Mouse (Mus musculus): ENCODE measurements around the gene Cbl. TPM values are rescaled to one million over a fixed set of nuclear protein-coding genes. Genes with fewer than 3 reads are reported as not detected.

Gene Cbl
- polyA plus RNA-seq, 1 experiment from 2014 or later: 23.9 TPM

DNA sequence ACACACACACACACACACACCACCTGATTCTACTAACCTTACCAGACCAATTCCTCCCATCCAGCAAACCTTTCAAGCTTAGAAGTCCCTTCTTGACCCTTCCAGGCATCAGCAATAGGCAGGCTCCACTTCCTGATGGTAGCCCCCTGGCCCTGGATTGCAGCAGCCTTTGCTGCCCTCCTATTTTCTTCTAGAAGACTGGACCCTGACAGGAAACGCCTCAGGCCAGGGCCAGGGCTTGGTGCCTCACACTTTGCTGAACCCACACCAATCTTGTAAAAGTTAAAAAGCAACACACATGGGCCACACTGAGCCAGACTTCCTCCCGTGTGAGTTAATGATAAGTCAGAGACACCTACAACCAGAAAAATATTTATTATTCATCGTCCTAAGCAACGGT, 3.3 kb upstream of the Cbl start:
- WGBS: 74% methylated on average over 4 of the region's 4 CpGs
- H3K36me3 ChIP-seq: no peaks in the 10 kb centered on the region
- no peak overlapping the region for H3K27ac ChIP-seq
- no peaks in the 10 kb centered on the region for H3K27me3 ChIP-seq (ENCODE audit: low read depth, poor library complexity, severe bottlenecking)
- H3K4me1 ChIP-seq: peaks cover 24% of the 10 kb centered on the region
- no peak for DNase-seq (ENCODE audit: low spot score)
- no peaks in the 10 kb centered on the region for H3K9me3 ChIP-seq (replicated peaks)
- H3K4me3 ChIP-seq: no peak overlapping the region

DNA sequence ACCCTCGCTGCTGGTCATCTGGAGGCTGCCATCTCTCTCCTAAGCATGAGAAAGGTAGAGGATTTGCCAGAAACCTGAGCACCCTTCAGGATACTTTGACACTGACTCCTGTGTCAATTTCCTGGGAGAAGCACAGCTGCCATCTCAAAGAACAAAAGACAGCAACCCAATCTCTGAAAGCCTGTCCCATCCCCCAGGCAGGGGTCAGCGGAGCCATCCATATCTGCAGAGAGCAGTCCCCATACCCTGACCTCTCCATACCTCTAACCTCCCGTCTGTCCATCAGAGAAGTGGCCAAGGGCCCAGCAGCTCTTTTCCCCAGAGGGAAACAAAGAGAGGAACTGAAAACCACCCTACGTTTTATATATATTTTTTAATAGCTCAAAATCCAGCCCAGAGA, 2.8 kb upstream of the Cbl start:
- H3K4me3 ChIP-seq: no peak overlapping the region
- no peaks in the 10 kb centered on the region for H3K27me3 ChIP-seq (ENCODE audit: low read depth, poor library complexity, severe bottlenecking)
- 68% methylated on average over 4 of the region's 4 CpGs for WGBS
- H3K27ac ChIP-seq: no peak overlapping the region
- DNase-seq (ENCODE audit: low spot score): no peak
- no peaks in the 10 kb centered on the region for H3K36me3 ChIP-seq
- H3K9me3 ChIP-seq (replicated peaks): no peaks in the 10 kb centered on the region
- peaks cover 30% of the 10 kb centered on the region for H3K4me1 ChIP-seq

DNA sequence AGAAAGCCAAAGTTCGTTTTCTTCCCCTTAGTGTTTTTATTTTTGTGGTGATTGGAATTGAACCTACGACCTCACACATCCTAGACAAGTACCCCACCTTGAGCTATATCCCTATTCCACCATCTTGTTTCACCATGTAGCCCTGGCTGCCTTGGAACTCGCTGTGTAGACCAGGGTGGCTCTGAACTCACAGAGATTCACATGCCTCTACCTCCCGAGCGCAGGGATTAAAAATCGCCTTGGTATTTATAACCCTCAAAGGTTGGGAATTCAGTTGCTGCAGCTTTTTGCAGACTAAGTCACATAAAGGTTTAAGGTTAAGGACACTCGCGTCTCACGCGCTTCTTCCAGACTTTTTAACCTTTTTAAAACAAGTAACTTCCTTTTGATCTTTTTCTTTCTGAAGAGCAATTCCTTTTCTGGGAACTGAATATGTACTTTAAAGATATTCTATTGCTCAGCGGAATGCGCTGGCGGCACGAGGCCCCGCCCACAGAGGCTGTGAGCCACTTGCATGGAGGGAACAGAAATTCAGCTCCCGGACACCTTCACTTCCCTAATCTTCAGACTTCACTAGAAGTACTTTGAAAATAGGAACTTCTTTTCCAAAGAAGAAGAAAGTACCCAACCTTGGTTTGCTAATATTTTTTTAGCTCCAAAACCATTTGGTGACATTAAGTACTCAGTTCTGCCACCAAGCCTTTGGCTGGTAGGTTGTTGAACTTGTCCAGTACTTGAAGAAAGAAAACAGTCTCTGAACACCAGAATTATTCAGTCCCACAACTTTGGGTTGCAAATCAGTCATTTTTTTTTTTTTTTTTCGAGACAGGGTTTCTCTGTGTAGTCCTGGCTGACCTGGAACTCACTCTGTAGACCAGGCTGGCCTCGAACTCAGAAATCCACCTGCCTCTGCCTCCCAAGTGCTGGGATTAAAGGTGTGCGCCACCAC, 904 bp upstream of the Cbl start:
- no peak for DNase-seq (ENCODE audit: low spot score)
- Histone ChIP-seq H3K9me3 (replicated peaks) (no peaks in the 10 kb centered on the region), H3K36me3 (0 out of 2 replicates have a peak, but pooled peaks cover 3% of the 10 kb centered on the region), H3K4me1 (peaks cover 30% of the 10 kb centered on the region), H3K27ac (peak overlapping the region; percentile 97), H3K27me3 (ENCODE audit: low read depth, poor library complexity, severe bottlenecking) (no peaks in the 10 kb centered on the region), H3K4me3 (peak overlapping the region; percentile 94)
- WGBS: 27% methylated on average over 19 of the region's 19 CpGs

DNA sequence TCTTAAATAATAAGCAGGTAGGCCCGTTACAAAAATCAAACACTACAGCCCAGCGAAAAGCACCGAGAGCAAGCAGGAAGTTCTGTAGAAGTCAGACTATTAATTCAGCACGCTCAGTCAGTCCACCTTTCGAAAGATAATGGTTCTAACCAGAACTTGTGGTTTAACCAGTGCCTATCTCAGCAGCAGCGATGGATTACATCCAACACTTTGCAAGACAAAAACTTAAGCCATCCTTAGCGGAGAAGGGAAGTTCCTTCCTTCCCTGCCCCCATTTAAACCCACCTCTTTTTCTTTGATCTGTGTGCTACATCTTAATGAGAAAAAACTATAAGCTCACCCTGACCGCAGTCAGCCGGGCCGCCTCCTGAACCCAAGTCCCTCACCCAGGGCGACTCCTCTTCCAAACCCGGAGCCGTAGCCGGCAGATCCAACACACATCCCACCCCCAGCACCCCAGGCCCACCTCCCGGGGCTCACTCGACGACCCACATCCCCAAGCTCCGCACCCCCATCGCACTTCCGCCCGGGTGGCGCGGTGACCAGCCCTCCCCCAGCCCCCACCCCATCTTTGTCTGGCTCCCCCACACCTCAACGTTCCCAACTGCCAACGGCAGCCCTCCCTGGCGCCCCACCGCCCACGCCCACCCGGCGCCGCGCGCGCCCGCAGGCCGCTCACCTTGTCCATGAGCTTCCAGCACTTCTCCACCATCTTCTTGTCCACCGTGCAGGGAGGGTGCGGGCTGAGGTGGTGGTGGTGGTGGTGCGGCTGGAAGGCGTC, 638 bp downstream of the Cbl start:
- Histone ChIP-seq H3K4me1 (peaks cover 30% of the 10 kb centered on the region), H3K27ac (peak overlapping the region; percentile 97), H3K9me3 (replicated peaks) (no peaks in the 10 kb centered on the region), H3K27me3 (ENCODE audit: low read depth, poor library complexity, severe bottlenecking) (no peaks in the 10 kb centered on the region), H3K4me3 (peak overlapping the region; percentile 94), H3K36me3 (peaks cover 9% of the 10 kb centered on the region)
- under 1% methylated on average over 40 of the region's 40 CpGs for WGBS
- DNase-seq (ENCODE audit: low spot score): no peak

DNA sequence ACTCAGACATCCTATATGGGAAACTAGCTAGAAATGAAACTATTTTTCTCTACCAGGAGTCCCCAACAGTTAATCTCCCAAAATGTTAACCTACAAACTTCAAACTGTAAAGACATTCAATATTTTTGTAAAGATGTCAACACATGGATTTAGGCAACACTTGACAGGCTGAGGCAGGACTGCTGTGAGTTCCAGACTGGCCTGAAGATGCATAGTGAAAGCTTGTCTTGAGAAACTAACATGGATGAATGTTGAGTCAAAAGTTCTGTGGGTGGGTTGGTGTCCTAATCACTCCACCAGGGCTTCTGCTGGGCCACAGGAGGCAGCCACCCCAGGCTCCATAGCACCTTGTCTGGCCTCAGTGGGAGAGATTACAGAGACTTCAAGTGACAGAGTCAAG, 2.2 kb downstream of the Cbl start:
- Histone ChIP-seq H3K9me3 (replicated peaks) (no peaks in the 10 kb centered on the region), H3K27ac (no peak overlapping the region), H3K36me3 (peaks cover 19% of the 10 kb centered on the region), H3K4me1 (peaks cover 24% of the 10 kb centered on the region), H3K27me3 (ENCODE audit: low read depth, poor library complexity, severe bottlenecking) (no peaks in the 10 kb centered on the region), H3K4me3 (no peak overlapping the region)
- no peak for DNase-seq (ENCODE audit: low spot score)

DNA sequence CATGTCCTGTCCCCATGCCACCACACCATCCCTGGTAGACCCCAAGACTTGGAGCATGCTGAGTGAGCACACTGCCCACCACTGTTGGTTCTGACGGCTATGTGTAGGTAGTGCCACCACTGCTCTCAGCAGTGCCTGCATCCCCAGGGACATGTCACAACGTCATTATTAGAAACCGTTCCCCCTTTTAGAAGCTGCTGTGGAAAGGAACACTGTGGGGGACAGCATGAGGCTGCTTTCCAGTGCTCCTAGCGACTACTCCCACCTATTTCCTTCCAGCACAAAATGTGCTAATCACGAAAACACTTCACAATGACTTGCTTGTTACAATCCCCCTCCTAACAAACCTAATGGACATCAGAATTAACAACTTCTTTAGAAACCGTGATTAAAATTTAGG, 7.9 kb downstream of the Cbl start:
- no peak overlapping the region for H3K27ac ChIP-seq
- peaks cover 43% of the 10 kb centered on the region for H3K36me3 ChIP-seq
- WGBS: 94% methylated on average over 6 of the region's 6 CpGs
- no peaks in the 10 kb centered on the region for H3K9me3 ChIP-seq (replicated peaks)
- no peaks in the 10 kb centered on the region for H3K27me3 ChIP-seq (ENCODE audit: low read depth, poor library complexity, severe bottlenecking)
- H3K4me3 ChIP-seq: no peak overlapping the region
- H3K4me1 ChIP-seq: no peaks in the 10 kb centered on the region
- DNase-seq (ENCODE audit: low spot score): no peak

DNA sequence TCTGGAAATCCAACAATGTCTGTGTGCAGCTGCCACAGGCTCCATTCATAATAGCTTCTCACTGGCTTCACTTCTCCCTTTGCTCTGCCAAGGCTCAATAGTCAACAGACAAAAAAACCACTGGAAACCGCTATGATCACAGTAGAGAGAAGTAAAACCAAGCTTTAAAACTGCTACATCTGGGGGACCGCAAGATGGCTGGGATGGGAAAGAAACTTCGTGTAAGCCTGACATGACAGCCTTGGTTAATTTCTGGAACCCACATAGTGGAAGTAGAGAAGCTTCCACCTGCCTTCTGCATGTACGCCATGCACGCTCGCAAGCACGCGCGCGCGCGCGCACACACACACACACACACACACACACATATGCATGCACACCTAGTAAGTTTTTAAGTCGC, 20.3 kb downstream of the Cbl start:
- no peak for DNase-seq (ENCODE audit: low spot score)
- 96% methylated on average over 14 of the region's 14 CpGs for WGBS
- H3K27ac ChIP-seq: no peak overlapping the region
- H3K4me3 ChIP-seq: no peak overlapping the region
- H3K27me3 ChIP-seq (ENCODE audit: low read depth, poor library complexity, severe bottlenecking): no peaks in the 10 kb centered on the region
- no peaks in the 10 kb centered on the region for H3K9me3 ChIP-seq (replicated peaks)
- no peaks in the 10 kb centered on the region for H3K4me1 ChIP-seq
- peaks cover 42% of the 10 kb centered on the region for H3K36me3 ChIP-seq

DNA sequence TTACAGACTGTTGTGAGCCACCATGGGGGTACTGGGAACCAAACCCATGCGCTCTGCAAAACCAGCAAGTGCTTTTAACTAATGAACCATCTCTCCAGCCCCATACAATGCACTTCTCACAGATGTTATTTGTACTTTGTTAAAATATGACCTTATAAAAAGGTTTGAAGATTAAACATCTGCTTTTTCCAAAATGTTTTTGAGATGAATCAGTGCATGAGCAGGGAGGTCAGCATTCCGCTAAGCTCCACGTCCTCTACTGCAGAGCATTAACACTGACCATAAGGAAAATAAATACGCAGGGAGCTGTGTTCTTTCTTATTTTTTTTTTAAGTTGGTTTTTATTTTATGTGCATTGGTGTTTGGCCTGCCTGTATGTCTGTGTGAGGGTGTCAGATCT, 21.4 kb downstream of the Cbl start:
- H3K36me3 ChIP-seq: peaks cover 42% of the 10 kb centered on the region
- H3K4me1 ChIP-seq: no peaks in the 10 kb centered on the region
- no peak for DNase-seq (ENCODE audit: low spot score)
- H3K9me3 ChIP-seq (replicated peaks): no peaks in the 10 kb centered on the region
- 98% methylated on average over 4 of the region's 4 CpGs for WGBS
- H3K27ac ChIP-seq: no peak overlapping the region
- no peak overlapping the region for H3K4me3 ChIP-seq
- no peaks in the 10 kb centered on the region for H3K27me3 ChIP-seq (ENCODE audit: low read depth, poor library complexity, severe bottlenecking)

DNA sequence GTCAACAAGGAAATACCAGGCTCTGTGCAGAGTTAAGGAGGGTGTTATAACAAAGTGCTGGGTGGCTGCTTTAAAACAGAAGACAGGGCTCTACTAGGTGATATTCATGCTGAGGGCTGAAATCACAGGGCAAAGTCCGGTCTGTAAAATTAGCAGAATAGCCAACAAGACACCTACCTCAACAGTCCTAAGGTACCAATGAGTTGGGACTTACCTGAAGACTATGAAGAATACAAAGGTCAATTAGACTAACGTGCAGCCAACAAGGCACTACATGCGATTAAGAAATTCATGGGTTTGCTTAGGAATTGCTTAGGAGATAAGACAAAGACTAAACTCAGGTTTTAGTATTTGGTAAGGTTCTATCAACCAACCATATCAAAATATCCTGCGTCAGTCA, 24.4 kb downstream of the Cbl start:
- WGBS: 95% methylated on average over 4 of the region's 4 CpGs
- Histone ChIP-seq H3K27ac (no peak overlapping the region), H3K27me3 (ENCODE audit: low read depth, poor library complexity, severe bottlenecking) (no peaks in the 10 kb centered on the region), H3K36me3 (peaks cover 51% of the 10 kb centered on the region), H3K9me3 (replicated peaks) (no peaks in the 10 kb centered on the region), H3K4me1 (no peaks in the 10 kb centered on the region), H3K4me3 (no peak overlapping the region)
- DNase-seq (ENCODE audit: low spot score): no peak

DNA sequence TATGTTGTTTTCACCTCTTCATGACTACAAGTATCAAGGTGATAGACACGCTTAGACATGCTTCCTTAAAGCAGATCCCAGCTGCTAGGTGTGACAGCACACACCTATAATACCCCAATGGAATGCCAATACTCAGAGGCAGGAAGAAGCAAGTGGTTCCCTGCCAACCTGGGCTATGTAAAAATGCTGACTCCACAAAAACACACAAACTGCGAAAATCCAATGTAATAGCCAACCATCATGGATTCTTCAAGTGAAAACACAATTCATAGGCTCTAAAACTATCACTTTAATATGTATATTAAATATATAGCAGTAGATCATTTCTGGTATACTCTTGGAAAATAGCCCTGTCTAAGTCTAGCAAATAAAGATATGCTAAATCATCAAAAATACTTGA, 26.0 kb downstream of the Cbl start:
- Histone ChIP-seq H3K9me3 (replicated peaks) (no peaks in the 10 kb centered on the region), H3K36me3 (peaks cover 42% of the 10 kb centered on the region), H3K27me3 (ENCODE audit: low read depth, poor library complexity, severe bottlenecking) (no peaks in the 10 kb centered on the region), H3K4me1 (no peaks in the 10 kb centered on the region), H3K4me3 (no peak overlapping the region), H3K27ac (no peak overlapping the region)
- WGBS: 95% methylated on average over 2 of the region's 2 CpGs
- DNase-seq (ENCODE audit: low spot score): no peak

DNA sequence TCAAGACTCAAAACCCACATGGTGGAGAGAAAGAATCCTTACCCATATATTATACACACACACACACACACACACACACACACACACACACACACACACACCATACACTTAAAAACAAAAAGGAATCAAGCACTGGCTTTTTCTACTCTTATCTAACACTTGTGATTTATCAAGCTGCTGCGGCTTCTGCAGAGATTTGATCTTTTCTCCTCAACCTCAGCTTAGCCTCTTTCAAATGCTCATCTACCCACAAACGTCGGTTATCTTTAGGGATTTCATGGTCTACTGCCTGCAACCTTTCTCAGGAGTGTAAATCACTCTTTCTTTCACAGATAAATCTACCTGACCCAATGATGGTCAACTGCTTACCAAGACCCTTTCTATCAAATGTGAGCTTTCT, 33.4 kb downstream of the Cbl start:
- Histone ChIP-seq H3K4me3 (no peak overlapping the region), H3K27ac (no peak overlapping the region), H3K4me1 (no peaks in the 10 kb centered on the region), H3K9me3 (replicated peaks) (no peaks in the 10 kb centered on the region), H3K36me3 (peaks cover 68% of the 10 kb centered on the region), H3K27me3 (ENCODE audit: low read depth, poor library complexity, severe bottlenecking) (no peaks in the 10 kb centered on the region)
- no peak for DNase-seq (ENCODE audit: low spot score)
- WGBS: 88% methylated on average over 3 of the region's 3 CpGs

DNA sequence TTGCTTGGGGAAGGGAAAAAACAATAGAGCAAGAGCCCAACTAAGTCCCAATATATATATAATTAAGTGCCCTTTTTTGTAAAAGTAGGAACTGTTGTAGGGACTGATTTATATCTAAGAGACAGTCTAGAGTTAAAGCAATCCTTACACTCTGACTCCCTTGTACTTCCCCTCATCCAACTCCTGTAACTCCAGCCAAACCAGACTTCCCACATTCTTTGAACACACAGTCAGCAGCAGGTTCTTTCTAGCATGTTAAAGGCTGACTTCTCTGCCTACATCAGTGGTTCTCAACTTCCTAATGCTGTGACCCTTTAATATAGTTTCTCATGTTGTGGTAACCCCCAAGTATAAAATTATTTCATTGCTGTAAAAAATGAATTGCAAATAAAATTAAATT, 34.3 kb downstream of the Cbl start:
- Histone ChIP-seq H3K27ac (no peak overlapping the region), H3K9me3 (replicated peaks) (no peaks in the 10 kb centered on the region), H3K36me3 (peaks cover 75% of the 10 kb centered on the region), H3K4me1 (no peaks in the 10 kb centered on the region), H3K27me3 (ENCODE audit: low read depth, poor library complexity, severe bottlenecking) (no peaks in the 10 kb centered on the region), H3K4me3 (no peak overlapping the region)
- no peak for DNase-seq (ENCODE audit: low spot score)

DNA sequence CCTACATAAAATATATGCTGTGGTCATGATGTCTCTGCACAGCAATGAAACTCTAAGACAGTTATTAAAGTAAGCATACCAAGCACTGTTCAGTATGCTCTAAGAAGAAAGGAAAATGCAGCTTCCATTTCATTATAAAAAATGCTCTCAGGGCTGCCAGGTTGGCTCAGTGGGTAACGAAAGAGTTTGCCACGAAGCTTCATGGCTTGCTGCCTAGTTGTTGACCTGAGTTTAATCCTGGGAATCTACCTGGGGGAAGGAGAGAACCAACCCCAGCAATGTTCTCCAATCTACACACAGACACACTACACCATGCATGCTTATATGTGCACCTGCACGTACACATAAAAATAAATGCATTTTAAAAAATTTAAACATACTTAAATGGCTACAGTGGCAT, 34.7 kb downstream of the Cbl start:
- H3K9me3 ChIP-seq (replicated peaks): no peaks in the 10 kb centered on the region
- no peaks in the 10 kb centered on the region for H3K27me3 ChIP-seq (ENCODE audit: low read depth, poor library complexity, severe bottlenecking)
- DNase-seq (ENCODE audit: low spot score): no peak
- H3K27ac ChIP-seq: no peak overlapping the region
- 92% methylated on average over 3 of the region's 3 CpGs for WGBS
- H3K4me3 ChIP-seq: no peak overlapping the region
- H3K36me3 ChIP-seq: peaks cover 74% of the 10 kb centered on the region
- no peaks in the 10 kb centered on the region for H3K4me1 ChIP-seq

Measured in limb, embryonic 10.5 days (tissue).